Mouse (Mus musculus) bone marrow macrophage, adult 2 months (primary cell): Measurements from ENCODE around the gene Fosl2.

ENCODE experiments used
- CTCF ChIP-seq: IDR thresholded peaks from 2 replicates; pipeline ENCODE4 v1.5.1; 2012; ENCODE audit warnings: low read depth, mild to moderate bottlenecking, low read length, moderate library complexity
- POLR2A ChIP-seq: IDR thresholded peaks from 2 replicates; pipeline ENCODE4 v1.6.1; 2012; ENCODE audit warnings: mild to moderate bottlenecking, low read depth, low read length, borderline replicate concordance

GRCm38 (mm10) chr5:32192016-32192845 is 56.6 kb downstream of the Fosl2 start:
- TF ChIP-seq CTCF, result no peak
- no peak for TF ChIP-seq POLR2A
